Mouse (Mus musculus) heart, adult 9 months (tissue): ENCODE measurements at regions not wholly inside any gene's neighbourhood (a gene's known extent, or its start where the extent isn't known, plus 50 kb on each side); places are given as distances from the start of the nearest gene placed in this dataset.

ENCODE experiments used
- DNase-seq, 2 experiments: peaks; one replicate each; pipeline ENCODE4 v3.0.0; 2022; ENCODE audit warnings: low spot score in 2 of 2

- DNase-seq: no peak
These were observed 57.8 kb upstream of the Chchd3 start for GRCm38 (mm10) chr6:33117877-33118276.

- DNase-seq: no peak
These were observed 60.5 kb upstream of the Chchd3 start for GRCm38 (mm10) chr6:33120581-33120980.

GRCm38 (mm10) chr6:33126574-33126973 lies 66.5 kb upstream of the Chchd3 start:
- DNase-seq: peak; percentile 12 to 48

- DNase-seq: no peak
These were observed 76.8 kb upstream of the Chchd3 start for GRCm38 (mm10) chr6:33136906-33137305.

GRCm38 (mm10) chr6:33137823-33138222 lies 77.8 kb upstream of the Chchd3 start:
- DNase-seq: no peak

- no peak for DNase-seq
These were observed 82.4 kb upstream of the Exoc4 start for GRCm38 (mm10) chr6:33166479-33166878.

GRCm38 (mm10) chr6:33173606-33174005 lies 75.3 kb upstream of the Exoc4 start:
- DNase-seq: no peak

- DNase-seq: no peak
These were observed 74.3 kb upstream of the Exoc4 start for GRCm38 (mm10) chr6:33174616-33175015.

GRCm38 (mm10) chr6:33189521-33190246 lies 59.2 kb upstream of the Exoc4 start:
- DNase-seq: no peak

GRCm38 (mm10) chr6:33193823-33194222 lies 55.1 kb upstream of the Exoc4 start:
- DNase-seq: no peak
